ENCODE assay signal across 9 mouse cellular contexts in genomic region chr9:88542816-88543215, GRCm38 (mm10). TPM values are rescaled to one million over a fixed set of nuclear protein-coding genes. Genes with fewer than 3 reads are reported as not detected.
DNase-seq lines count a peak whose midpoint lies in the region; ATAC-seq and TF ChIP-seq lines count a peak whose summit lies in the region.
"Had no signal": no experiment of that assay in that cellular context is flagged by ENCODE, and none has a peak within 500 bp of the region (broad histone marks: within the 10 kb centered on the region; RNA-seq: fewer than 3 reads in every experiment).

No protein-coding gene starts in this region.

- peak; percentile 83 for TF ChIP-seq CTCF in layer of hippocampus, adult 2 months (conservative IDR thresholded peaks at IDR 0.05)

- ATAC-seq in cerebellum, adult (ENCODE audit: insufficient number of reproducible peaks, low FRiP score, low TSS enrichment), result no peak
- ATAC-seq in common myeloid progenitor, adult 5-6 weeks (replicated peaks; ENCODE audit: low read depth, poor library complexity, severe bottlenecking), result peak; percentile 55
- peak; percentile 55 for ATAC-seq in megakaryocyte progenitor cell, adult 5-6 weeks (replicated peaks; ENCODE audit: poor library complexity)

- H3K27ac ChIP-seq in layer of hippocampus, adult 2 months, result no peak overlapping the region
- H3K27ac ChIP-seq: limb, embryonic 13.5 days had no signal

- peak; percentile 32 to 61 for DNase-seq in cerebellum, postnatal 10 days
- DNase-seq in layer of hippocampus, adult 2 months (ENCODE audit: low spot score in 2 of 2), result peak in 1 of 2 experiments; percentile 33
- no peak for DNase-seq in layer of hippocampus, adult 9-11 months
- DNase-seq in adrenal gland, postnatal 10 days, result no peak
- no peak for DNase-seq in right cerebral cortex, postnatal 14 days

- no peak overlapping the region for H3K4me3 ChIP-seq in layer of hippocampus, adult 2 months
- H3K4me3 ChIP-seq: limb, embryonic 13.5 days had no signal

RNA-seq across cellular contexts. Expression of gene Zfp949, which starts 5.0 kb away (rescaled TPM):
- total RNA-seq in layer of hippocampus, adult 2 months (2021), result 10 to 100 TPM; 21.8 to 25.0 TPM
- total RNA-seq in common myeloid progenitor, adult 5-6 weeks (2017), result 10.4 and 11.4 TPM in 2 replicates
- 8.8 and 11.2 TPM in 2 replicates for total RNA-seq in megakaryocyte progenitor cell, adult 5-6 weeks (2015)
- 10.2 and 10.4 TPM in 2 replicates for total RNA-seq in megakaryocyte progenitor cell, adult 5-6 weeks (2017)
- 10 to 100 TPM in 1 of 2 experiments, 1 to 10 TPM in 1; 8.8 to 10.1 TPM for total RNA-seq in adrenal gland, postnatal 10 days (2021)

RNA-seq across cellular contexts. Expression of gene Trim43a, which starts 37.9 kb away (rescaled TPM):
- total RNA-seq in layer of hippocampus, adult 2 months (2021), result 1 to 10 TPM; 1.3 to 1.6 TPM
- not detected in 2 replicates for total RNA-seq in common myeloid progenitor, adult 5-6 weeks (2017)
- total RNA-seq in megakaryocyte progenitor cell, adult 5-6 weeks (2015), result 0.15 TPM in 1 of 2 replicates, not detected in the other
- total RNA-seq in megakaryocyte progenitor cell, adult 5-6 weeks (2017), result not detected in 2 replicates
- under 1 TPM; 0.21 to 0.75 TPM for total RNA-seq in adrenal gland, postnatal 10 days (2021)

Comparison
In these comparisons a context has a peak if more than half of its experiments do, and no peak if none do; other contexts are left out.
1. DNase-seq: peak in cerebellum, postnatal 10 days (2 of 2); none in layer of hippocampus, adult 9-11 months (single experiment), adrenal gland, postnatal 10 days (single experiment) and right cerebral cortex, postnatal 14 days (single experiment).